Mouse (Mus musculus): ENCODE measurements around the gene Mslnl.

The Mslnl gene

DNA sequence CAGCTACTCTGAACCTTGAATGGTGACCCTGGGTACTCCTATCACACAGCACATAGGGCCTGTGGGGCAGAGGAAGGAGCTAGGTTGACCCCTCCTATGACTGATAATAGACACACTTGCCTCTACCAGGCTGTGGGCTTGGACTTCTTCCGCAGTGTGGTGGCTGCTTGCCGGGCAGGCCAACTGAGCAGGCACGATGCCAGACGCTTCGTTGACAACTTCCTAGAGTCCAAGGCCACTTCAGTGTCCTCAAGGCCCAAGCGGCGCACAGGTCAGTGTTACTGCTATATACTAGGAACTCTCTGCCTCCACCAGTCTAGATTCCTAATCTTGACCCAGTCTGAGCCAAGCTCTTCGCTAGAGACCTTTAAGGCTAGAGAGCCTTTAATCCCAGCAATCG, 8.0 kb downstream of the Mslnl start:
- CTCF ChIA-PET: no interaction called here

DNA sequence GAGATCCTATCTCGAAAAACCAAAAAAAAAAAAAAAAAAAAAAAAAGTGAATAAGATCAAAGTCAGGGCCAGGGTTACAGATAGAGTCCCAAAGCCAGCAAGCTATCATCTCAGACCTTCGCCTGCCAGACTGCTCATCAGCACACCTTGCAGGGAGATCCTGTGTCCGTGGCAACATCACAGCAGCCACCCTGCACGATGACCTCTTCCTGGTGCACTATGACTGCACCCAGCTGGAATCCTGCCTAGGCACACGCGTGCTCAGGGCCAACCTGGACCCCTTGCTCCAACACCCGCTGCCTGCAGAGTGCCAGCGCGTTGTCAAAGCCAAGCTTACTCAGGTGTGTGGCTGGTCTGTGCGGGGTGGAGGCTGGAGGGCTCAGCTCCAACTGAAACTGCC, 8.5 kb downstream of the Mslnl start:
- CTCF ChIA-PET: no interaction called here

DNA sequence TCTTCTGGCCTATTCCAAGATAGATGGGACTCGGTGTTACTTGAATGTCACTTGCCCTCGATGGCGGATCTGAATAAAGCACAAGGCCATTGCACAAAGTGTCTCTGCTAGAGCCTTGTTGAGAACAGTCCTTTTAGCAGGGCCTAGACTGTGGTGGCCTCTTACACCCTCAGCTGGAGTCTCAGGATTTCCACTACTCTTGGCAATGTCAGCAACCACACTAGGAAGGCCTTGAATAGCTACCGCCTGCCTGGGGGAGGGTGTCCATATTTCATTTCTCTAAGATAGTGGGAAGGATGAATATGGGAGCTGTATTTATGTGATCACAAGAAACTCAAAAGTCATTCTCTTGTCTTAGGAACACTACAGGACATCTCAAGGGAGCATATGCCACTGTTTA, 12.4 kb downstream of the Mslnl start:
- CTCF ChIA-PET: no interaction called here

DNA sequence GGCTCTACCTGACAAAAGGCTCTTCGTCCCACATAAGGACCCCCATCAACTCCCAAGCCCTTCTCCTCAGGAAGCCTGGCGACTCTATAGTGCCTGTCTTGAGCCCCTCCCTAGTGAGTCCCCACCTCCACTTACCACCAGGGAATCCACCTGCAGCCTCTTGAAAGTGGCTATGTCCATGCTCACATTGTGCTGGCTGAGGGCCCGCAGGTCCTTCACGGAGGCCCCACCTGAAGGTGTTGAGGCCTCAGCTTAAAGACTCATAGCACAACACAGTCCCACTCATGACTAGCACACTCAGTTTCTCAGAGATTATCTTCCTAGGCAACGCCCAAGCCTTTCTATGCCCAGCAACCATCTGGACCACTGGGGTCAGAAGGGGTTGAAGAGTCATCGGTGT, 13.5 kb downstream of the Mslnl start:
- CTCF ChIA-PET: no interaction called here

DNA sequence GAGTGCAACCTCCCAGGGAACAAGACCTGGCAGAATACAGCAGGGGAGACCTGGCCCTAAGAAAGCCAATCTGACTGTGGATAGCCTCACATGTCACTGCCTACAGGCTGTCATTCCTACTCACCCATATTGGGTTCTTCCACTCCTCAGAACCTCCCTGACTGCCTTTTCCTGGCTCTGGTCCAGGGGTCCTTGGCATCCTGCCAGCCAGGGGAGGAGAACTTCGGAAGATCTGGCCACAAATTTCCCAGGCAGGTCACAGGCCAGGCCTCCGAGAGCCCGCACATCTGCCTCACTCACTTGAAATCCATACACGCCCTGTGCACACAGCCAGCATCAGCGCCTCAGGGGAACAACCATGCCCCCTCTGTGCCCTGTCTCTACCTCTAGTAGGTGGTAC, 15.6 kb downstream of the Mslnl start:
- CTCF ChIA-PET: no interaction called here

DNA sequence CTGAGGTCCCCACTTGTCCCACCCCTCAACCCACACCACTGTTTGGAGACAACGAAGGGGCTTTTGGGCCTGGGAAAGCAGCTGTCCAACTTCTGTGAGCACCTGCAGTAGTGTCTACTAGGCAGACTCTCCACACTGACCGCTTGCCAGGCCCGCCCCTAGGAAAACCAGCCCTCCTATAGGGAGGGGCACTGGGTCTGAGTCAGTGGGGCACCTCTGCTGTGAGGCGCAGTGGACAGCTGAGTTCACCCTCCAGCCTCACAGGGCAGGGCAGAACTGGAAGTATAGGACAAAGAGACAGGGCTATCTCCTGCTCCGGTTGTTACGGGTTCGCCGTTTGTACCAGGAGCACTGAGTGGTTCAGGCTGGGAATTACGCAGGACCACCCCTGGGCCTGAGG, 18.4 kb downstream of the Mslnl start, which contains the start of gene Msln:
Gene Msln, minus strand, starts transcription at position 138 of the 400 bp plus-strand sequence.
- CTCF ChIA-PET: no interaction called here

DNA sequence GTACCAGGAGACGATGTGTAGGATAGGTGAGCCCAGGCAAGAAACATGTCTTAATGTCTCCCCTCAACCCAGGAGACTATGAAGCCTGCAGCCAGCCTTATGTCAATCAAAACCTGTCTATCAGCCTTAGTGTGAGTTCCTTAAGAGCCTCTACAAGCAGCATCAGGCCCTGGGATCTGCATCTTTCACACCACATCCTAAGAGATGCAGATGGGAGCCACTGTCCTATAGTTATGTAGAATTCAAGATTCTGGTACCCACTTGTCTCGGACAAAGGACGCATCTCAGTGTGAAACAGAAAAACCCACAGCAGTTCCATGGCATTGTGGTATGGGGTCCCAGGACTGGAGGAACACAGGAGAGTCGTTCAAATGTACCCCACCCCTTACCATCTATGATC, 19.2 kb downstream of the Mslnl start:
- CTCF ChIA-PET: no interaction called here

DNA sequence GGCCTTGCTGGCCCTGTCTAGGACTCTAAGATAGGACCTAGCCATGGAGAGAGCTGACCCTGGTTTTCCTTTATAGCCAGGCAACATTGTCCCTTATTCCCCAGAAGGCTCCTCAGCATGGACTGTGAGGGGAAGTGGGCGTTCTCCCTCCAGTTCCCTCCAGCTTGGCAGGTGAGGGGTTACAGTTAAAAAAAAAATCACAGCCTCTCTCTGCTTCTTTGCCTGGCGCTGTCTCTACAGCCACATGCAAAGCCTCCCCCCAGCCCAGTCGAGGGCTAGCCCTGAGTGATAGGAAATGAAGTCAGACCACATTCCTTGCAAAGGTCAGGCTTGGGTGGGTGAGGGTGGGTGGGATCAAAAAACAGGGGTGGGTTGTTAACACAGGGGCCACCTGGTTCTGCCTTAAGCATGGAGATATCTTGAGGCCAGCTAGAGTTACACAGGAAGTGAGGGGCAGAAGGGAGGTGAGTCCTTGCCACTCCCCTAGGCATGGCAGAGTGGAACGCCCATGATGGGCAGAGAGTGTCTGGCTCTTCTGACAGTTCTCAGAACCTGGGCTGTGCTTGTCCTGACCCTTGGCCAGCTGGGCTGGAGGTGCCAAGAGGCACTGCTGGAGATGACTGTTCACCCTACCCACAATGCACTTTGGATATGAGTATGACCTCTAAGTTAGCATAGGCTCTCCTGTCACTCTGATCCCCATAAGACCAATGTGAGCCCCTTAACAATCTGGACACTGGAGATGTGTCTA, 20.0 kb downstream of the Mslnl start:
- CTCF ChIA-PET: no interaction called here

DNA sequence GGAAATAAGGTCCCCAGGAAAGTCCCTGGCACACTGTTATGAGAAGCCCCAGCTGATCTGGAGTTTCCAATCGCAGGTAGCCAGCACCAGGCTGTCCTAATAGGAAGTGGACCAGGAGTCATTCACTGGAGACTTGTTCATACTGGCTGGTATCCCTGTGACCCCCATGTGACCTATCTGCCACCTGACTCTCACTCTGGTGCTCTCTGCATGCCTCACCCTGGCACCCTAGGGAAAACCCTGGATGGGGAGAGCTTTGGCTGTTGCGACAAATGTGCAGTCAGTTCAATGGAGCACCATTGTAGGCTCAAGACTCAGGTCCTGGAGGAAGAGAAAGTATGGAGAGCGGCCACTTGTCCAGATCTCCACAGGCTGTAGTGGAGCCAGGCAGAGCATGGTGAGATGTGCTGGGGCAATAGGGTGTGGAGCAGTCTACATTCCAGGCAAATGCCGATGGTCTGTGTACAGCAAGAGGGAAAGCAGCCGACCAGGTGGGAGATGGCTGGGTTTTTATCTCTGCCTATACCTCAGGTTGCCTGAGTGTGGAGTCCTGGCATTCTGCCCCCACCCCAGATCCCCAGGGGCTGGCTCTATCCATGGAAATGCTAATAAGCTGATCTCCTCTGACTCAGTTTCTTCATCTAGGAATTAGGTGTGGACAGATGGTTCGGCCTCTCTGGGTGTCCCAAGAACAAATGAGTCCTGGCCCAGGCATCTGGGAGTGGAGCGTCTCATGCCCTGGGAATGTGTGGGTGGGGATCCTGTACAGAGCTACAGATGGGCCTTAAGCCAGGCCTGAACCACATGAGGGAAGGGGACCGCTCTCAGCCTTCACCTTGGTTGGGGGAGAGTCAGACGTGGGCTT, 20.8 kb downstream of the Mslnl start:
- CTCF ChIA-PET: no interaction called here

DNA sequence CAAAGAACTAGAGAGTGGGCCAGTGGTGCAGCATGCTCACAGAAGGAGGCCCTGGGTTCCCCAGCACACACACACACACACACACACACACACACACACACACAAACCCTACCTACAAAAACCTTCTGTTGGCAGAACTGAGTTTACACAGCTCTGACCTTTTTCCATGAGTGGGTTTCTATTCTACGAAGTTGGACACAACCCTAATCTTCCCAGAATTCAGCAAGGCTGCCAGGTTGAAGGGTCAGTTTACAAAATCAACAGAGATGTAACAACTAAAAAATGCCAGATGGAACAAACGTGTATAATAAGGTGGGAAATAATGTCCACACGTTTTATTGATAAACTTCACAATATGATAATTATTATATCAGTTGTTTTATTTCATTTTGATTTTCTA, 21.8 kb downstream of the Mslnl start:
- CTCF ChIA-PET: no interaction called here

DNA sequence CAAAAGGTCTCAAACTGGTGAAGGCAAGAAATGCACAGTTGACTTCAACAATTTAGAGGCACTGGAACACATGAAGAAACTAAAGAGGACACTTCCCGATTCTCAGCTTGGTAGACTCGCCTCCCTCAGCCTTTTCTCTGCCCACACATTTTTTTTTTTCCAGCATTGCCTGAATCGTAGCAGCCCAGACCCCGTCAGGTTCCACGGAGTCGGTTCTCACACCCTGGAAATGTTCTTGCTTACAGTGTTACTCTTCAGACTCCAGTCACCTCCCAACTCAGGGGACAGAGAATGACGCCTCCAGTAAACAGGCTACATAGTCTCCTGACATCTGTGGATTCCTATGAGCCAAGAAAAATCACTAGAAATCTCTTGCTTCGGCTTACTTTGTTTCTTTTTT, 24.3 kb downstream of the Mslnl start:
- CTCF ChIA-PET: no interaction called here

DNA sequence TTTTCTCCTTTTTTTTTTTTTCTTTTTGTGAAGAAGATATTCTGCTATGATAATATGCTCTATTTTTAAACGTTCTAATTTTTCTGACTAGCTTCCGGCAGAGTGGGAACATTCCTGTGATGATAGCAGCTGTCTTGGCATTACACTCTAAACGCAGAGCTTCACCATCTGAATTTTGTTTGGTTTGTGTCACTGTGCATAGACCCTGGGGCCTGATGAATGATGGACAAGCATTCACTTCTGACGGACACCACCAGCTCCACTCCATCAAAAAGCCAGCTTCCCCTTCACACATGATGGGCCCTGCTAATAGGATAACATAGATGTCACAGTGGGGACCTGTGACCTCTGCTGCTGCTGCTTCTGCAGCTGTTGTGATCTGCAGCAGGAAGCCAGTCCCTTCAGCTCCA, 25.7 kb downstream of the Mslnl start:
- CTCF ChIA-PET: no interaction called here

DNA sequence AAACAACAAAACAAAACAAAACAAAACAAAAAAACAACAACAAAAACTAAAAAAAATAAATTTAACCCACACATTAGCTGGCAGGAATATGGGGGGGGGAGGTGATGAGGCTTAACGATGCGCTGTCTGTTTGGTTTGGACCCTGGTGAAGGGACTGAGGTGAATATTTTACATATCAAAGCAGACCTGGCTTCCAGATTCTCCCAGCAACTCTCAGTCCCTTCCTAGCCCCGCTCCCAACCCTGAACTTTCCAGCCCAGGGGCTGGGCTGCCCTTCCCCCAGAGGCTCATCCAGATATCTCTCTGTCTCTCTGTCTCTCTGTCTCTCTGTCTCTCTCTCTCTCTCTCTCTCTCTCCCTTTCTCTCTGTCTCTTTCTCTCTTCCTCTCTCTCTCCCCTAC, 26.7 kb downstream of the Mslnl start:
- CTCF ChIA-PET: no interaction called here

DNA sequence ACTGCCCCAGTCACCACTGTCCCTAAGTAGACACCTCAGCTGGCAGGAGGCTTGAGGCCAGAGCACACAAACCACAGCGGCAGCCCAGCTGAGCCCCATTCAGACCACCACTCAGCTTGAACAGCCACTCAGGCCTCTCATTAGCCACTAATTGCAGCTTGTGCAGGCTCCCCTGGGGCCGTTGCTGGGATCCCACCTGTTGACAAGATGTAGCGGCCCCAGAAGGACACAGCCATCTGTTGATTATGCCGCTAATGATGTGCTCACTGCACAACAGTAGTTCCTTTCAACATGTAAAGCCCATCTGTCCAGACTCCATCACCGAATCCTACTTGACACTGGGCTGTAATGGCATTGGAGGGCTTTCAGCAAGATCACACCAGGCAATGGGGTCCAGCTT, 30.0 kb downstream of the Mslnl start:
- CTCF ChIA-PET: no interaction called here

DNA sequence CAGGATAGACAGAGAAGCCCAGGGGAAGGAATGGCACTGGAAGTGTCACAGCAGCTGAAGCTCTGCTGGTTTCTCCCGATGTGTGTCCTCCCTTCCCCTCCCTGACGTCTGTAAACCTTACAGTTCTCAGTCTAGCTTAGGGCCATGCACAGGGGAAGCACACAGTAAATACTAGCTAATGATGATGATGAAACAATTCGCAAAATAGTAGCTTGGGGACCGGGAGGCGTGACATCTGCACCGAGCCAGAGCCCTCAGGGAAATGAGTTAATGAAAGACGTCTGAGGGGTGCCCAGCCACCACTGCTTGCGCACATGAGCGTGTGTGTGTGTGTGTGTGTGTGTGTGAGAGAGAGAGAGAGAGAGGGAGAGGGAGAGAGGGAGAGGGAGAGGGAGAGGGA, 33.5 kb downstream of the Mslnl start:
- CTCF ChIA-PET: interaction anchor here (0.6 kb wide), 1 partner anchor 10 kb away, joined by 4 read pairs; no protein-coding TSS in a partner anchor

DNA sequence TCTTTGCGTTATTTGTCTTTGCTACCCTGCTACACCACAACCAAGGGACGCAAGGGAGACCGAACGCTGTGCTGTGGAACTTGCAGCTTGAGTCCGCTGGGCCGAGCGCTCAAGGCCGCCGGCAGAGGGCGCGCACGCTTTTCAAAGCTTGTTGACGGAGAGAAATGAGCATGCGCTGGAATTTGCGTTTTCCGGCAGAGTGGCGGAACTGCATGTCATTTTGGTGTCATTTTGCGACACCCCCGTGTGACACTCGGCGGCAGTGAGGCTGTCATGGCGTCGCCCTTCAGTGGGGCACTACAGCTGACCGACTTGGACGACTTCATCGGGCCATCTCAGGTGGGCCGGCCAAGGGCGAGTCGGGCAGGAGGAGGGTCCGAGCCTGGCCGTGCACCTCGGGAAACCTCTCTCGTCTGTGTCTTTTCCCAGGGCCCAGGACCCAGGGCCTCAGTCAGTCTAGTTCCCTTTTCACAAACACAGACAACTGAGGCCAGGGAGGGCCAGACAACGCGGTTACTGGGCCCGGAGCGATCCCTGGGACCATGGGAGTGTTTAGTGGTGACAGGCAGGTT, 37.8 kb downstream of the Mslnl start, which contains the start of gene Narfl:
Gene Narfl, plus strand, starts transcription at position 228 of the 572 bp plus-strand sequence.
- CTCF ChIA-PET: interaction anchor here (0.6 to 1.8 kb wide), 2 partner anchors 19 to 61 kb away, joined by 3 to 15 read pairs; partner anchors contain the start of gene Fam173a

DNA sequence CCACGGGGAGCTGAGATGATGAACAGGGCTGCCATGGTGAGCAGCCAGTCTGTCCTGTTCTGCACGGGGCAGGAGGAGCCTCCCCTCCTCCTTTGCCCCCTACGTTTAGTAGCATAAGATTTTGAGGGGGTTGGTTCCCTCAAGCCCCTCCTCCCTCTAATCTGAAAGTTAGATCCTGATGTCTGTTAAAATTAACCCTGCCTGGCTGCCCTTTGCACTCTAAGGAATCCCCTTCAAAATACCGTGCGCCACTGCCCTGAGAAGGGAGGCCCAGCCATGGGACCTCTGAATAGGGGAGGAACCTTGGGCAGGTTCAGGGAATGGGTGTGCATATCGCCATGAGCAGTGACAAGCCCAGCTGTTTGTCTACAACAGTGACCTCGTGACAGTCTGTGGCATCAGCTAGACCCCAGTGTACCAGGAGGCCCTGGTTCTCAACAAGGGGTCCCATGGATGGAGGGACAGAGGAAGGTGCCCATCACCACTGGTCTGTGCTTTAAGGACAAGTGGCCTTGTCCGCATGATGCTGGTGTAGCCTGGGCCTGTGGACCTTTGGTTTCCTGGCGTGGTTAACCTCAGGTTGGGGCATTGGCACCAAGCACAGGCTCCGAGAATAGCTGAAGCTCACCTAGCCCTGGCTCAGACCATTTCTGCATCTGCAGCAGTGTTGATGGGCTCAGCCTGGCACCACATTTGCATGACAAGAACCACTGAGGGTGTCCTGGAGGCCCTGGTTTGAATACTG, 39.6 kb downstream of the Mslnl start:
- CTCF ChIA-PET: interaction anchor here (0.5 to 0.8 kb wide), 2 partner anchors 34 to 58 kb away, joined by 4 to 9 read pairs; partner anchors contain the start of gene Stub1

DNA sequence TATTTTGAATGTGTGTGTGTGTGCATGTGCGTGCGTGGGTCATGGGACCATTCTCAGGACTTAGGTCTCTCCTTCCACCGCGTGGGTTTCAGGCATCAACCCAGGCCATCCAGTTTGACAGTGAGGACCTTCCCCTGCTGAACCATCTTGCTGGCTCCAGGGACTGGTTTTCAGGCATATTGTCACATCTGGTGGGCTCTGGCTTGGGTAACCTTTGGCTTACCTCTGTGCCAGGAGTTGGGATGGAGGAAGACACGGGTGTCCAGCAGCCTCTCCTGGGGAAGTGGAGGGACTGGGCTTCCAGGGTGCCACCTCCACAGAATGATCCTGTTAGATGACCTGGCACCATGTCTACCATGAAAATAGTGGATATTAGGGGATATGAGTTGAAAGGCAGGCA, 42.1 kb downstream of the Mslnl start:
- CTCF ChIA-PET: no interaction called here

DNA sequence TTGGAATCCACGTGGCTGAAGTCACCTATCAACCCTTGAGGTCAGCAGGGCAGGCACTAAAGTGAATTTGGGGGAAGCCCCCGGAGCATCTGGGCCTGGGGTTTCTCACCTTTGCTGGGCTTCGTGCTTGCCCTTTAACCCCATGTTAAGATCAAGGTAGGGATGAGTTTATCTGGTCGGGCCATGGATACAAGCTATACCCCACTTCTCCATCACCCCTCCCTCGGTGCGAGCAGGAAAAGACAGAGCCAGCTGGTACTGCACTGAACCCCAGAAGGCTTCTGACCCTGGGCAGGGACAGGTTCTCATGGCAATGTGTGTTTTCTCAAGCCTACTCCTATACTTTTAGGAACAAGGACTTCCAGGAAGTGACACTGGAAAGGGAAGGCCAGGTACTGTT, 45.5 kb downstream of the Mslnl start:
- CTCF ChIA-PET: no interaction called here

DNA sequence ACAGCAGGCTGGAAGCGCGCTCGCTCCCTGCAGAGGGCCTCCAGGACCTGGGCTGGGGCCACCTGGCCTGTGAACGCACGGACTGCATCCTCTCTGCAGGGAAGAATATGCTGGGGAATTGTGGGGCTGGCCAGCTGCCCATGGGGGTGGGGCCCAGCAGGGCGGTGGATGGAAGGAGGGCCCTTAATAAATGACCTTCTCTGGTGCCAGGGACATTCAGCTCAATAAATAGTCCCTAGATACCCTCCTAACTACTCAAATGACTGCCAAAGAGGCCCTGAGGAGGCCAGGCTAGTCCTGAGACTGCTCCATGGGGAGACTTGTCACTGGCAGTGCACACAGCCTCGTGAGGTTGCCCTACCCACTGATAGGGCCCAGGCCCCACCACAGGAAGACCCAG, 47.2 kb downstream of the Mslnl start:
- CTCF ChIA-PET: no interaction called here

DNA sequence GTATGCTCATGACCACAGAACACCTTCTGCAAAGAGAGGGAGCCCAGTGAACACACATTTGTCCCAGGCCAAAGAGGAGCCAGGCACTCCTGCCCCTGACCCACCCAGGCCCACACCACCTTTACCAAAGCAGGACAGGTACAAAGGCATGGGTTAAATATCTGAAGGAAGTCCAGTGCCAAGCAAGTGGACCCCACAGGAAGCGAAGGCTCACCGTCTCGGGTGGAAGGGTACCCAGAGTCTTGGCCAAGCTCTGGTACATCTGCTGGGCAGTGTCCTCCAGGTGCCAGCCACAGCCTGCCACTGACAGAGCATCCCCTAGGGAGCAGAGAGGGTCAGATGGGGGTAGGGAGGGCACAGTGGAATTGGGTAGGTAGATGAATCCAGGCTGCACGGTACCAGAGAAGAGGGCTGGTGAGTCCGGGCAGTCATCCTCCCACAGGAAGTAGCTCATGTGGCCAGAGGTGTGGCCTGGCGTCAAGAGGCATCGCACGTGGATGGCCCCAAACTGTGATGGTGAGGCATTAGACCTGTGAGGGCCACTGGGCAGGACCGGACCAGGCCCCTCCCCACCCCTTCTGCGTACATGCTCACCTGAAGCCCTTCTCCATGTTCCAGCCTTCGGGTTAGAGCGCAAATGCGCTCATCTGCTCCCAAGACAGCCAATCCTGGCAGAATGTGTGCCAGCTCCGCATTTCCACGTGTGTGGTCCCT, 48.2 kb downstream of the Mslnl start:
- CTCF ChIA-PET: no interaction called here
